Mouse (Mus musculus): ENCODE data around the gene Mat1a.

Mat1a gene

GRCm38 (mm10) chr14:41131540-41131939, 26.7 kb downstream of the Mat1a start, which contains the start of gene Sftpa1:
Gene Sftpa1, plus strand, starts transcription at chr14:41131782.
- in situ Hi-C loops (cut with MboI, MseI) = no loop called here

- in situ Hi-C loops (cut with MboI, MseI) = no loop called here
These were observed 32.2 kb downstream of the Mat1a start for GRCm38 (mm10) chr14:41137006-41137405.

GRCm38 (mm10) chr14:41140686-41141085, 35.9 kb downstream of the Mat1a start:
- in situ Hi-C loops (cut with MboI, MseI) = no loop called here

GRCm38 (mm10) chr14:41146035-41146434, 41.2 kb downstream of the Mat1a start:
- in situ Hi-C loops (cut with MboI, MseI) = no loop called here

GRCm38 (mm10) chr14:41146922-41147321, 42.1 kb downstream of the Mat1a start:
- in situ Hi-C loops (cut with MboI, MseI) = no loop called here

- in situ Hi-C loops (cut with MboI, MseI) = no loop called here
These were observed 42.5 kb downstream of the Mat1a start for GRCm38 (mm10) chr14:41147356-41147755.

GRCm38 (mm10) chr14:41151220-41151898, 46.5 kb downstream of the Mat1a start, which contains the start of gene Mbl1:
Gene Mbl1, plus strand, starts transcription at chr14:41151458.
- in situ Hi-C loops (cut with MboI, MseI) = no loop called here

GRCm38 (mm10) chr14:41160076-41160475, 55.2 kb downstream of the Mat1a start:
- in situ Hi-C loops (cut with MboI, MseI) = no loop called here

- in situ Hi-C loops (cut with MboI, MseI) = no loop called here
These were observed 55.9 kb downstream of the Mat1a start for GRCm38 (mm10) chr14:41160743-41161142.

- in situ Hi-C loops (cut with MboI, MseI) = no loop called here
These were observed 57.8 kb downstream of the Mat1a start for GRCm38 (mm10) chr14:41162663-41163062.

GRCm38 (mm10) chr14:41167278-41167677, 62.4 kb downstream of the Mat1a start:
- in situ Hi-C loops (cut with MboI, MseI) = no loop called here

- in situ Hi-C loops (cut with MboI, MseI) = no loop called here
These were observed 63.7 kb downstream of the Mat1a start for GRCm38 (mm10) chr14:41168567-41168966.

- in situ Hi-C loops (cut with MboI, MseI) = no loop called here
These were observed 65.7 kb downstream of the Mat1a start for GRCm38 (mm10) chr14:41170514-41170913.

All from T-helper 17 cell (primary cell).